Mouse (Mus musculus) monocyte, adult 2 months (primary cell): ENCODE data around the gene Ubb.
"Not testable (repeated sequence)": the region's sequence is repeated elsewhere in the genome, so short reads cannot be mapped to it uniquely, and the experiment has no call there.

Source experiments
- DNase-seq, 2 experiments: peaks; one replicate each; pipeline ENCODE4 v3.0.0; 2022; ENCODE audit warnings: low spot score in 2 of 2, low read depth in 1 of 2

Ubb gene

GRCm38 (mm10) chr11:62550727-62551225, at the start of gene Ubb:
TSS of gene Ubb (plus strand) at chr11:62551171.
- peak; percentile 96 to 97 for DNase-seq

DNA sequence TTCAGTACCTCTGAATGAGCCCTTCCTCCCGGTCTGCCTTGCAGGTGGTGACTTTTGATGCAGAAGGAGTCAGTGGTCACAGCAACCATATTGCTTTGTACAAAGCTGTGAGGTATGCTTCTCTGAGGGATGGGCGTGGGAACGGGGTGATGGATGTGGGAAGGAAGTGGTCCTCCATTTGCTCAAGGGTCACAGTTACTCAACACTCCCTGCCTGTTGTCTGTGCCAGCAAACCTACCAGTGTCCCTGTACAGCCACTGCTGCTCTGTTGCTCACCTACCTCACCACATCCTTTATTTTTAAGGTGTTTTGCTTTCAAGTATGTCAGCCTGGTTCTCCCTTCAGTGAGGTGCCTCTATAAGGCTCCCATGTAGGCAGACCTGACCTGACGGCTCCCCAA, 43.3 kb upstream of the Ubb start:
- no peak for DNase-seq

DNA sequence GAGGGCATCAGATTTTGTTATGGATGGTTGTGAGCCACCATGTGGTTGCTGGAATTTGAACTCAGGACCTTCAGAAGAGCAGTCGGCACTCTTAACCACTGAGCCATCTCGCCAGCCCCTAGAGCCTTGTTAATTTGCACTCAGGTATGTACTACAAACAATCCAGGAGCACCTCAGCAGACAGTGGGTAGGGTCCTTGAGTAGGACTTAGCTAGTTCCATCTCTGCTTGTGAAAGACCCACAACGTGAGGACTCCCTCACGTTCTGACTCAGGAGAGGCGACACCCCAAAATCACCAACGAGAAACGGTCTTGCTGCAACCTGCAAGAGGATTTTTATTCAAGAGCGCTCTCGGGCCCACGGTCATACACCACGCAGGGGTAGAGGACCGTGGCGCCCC, 42.6 kb upstream of the Ubb start:
- not testable (repeated sequence) for DNase-seq

DNA sequence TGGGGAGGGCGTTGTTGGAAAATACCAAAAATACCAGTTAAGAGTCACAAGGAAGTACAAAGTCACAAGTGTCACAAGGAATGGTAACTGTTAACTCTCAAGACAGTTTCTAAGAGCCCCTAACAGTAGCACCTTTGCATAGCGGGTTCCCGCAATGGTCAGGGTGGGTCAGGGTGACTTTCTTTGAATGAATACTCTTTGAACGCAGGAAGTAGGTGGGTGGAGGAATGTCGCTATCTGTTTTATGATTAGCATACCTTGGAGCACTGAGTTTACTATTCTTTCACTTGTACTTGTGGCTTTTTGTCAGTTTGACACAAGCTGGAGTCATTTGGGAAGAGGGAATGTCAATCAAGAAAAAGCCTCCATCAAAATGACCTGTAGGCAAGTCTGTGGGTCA, 42.2 kb upstream of the Ubb start:
- DNase-seq, result not testable (repeated sequence)

DNA sequence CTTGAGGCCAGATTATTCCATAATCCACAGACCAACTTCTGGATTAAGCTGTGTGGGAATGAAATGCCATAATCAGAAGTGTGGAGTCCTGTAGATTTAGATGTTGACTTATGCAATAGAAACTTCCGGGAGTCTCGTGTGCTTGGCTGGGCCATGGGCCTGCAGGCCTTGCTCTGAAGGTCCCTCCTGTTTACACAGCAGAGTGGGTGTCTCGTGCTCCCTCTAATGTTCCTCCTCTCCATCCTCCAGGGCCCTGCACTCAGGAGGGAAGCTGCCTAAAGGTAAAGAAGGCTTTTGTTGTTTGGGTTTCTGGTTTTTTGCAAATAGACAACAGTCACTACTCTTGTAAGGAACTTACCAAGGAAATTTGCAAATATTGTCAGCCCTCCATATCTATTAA, 41.4 kb upstream of the Ubb start:
- no peak for DNase-seq

DNA sequence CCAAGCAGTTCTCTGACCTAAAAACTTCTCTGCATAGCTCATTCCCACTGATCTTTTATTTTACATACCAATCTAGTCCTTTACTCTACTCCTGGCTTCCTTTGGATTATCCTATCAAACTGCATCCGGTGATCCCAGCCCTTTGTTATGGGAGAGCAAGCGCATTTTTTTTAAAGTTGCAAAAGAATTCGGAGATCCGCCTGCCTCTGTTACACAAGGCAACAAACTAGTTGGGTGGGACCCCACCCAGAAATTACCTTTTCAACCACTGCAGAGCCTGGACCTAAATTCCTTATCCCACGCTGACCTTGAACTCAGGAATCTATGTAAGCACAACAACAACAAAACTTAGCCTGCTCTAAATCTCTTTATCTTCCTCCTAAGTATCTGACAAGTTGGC, 40.0 kb upstream of the Ubb start:
- no peak for DNase-seq

DNA sequence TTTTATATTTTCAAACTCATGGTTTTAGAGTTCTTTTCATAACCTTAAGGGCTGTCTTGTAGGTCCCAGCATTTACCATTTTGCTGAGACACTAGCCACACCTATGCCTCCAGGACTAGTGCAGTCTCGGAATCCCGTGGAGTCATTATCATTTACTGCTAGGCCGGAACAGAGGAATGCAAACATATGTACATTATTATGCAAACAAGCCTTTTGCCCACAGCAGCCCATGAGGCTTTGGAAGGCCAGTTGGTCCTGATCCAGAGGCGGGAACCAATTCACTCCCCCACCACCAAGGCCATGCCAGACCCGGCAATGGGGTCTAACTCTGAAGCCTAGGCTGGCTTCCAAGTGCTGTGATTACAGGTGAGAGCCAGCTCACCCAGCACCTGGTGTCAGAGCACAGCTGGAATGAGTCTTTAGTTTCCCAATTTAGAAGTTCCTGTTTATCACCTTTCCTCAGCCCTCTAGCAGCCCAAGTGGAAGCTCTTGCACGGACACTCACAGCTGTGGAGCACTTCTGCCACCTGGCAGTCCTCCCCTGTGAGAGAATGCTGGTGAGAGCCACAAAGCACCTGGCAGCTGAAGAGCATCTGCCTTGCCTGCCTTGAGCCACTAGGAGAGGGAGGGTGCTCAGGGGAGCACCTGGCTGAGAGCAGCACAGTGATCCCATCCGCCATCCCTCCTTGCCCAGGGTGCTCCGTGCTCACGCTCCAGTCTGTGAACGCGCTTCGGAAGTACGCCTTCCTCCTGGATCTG, 39.3 kb upstream of the Ubb start:
- DNase-seq, result no peak

- DNase-seq, result no peak
Observed at GRCm38 (mm10) chr11:62512529-62513080, 38.4 kb upstream of the Ubb start.

DNA sequence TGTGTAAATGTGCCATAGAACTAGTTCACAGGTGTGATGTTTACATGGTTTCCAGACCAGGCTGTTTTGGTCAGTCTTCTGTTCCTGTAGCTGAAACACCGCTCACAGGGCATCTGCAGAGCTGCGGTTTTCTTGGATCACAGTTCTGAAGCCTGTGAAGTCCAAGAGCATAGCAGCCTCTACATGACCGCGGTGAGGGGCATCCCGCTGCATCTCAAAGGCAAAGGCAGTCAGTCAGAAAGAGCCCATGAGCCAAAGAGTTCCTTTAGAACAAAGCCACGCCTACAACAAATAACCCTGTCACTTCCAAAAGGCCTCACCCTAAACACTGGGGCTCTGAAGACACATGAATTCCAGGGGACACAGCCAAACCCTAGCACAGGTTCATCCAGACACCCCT, 37.7 kb upstream of the Ubb start:
- DNase-seq, result no peak

- no peak for DNase-seq
Observed at GRCm38 (mm10) chr11:62518991-62519390, 32.0 kb upstream of the Ubb start.

- DNase-seq, result no peak
Observed at GRCm38 (mm10) chr11:62522283-62522682, 28.7 kb upstream of the Ubb start.

- DNase-seq, result no peak
Observed at GRCm38 (mm10) chr11:62537089-62537488, 13.9 kb upstream of the Ubb start.

- DNase-seq, result no peak
Observed at GRCm38 (mm10) chr11:62537590-62537989, 13.4 kb upstream of the Ubb start.

DNA sequence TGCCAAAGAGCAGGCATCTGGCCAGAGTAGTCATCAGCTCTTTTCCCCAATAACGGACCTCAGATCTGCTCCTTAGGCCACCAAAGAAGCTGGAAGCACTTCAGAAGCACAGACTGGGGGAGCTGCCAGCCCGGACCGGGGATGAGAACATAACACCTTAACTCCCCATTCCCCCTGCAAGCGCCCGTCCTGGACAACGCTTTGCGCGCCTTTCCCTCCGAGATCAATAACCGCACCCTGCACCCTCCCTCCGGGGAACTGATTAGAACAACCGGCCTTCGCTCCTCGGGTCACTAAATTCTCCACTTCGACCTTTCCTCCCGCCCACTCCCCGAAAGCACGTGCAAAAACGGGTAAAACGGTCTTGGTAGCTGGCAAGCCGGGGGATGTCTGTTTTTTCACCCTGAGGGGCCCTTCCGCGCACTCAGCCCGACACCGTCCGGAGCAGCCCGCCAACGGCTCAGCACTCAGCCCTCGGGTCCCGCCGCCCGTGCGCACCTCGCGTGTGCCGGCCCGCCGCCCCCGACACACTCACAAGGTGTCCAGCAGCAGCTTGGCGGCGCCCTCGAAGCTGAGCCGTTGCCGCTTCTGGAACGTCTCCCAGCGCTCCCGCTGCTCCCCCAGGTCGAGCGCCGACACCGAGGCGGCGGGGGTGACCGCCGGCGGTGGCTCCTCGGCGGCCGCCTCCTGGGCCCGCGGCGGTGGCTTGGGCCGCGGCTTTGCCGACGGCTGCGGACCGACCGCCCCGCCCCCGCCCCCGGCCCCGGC, 12.5 kb upstream of the Ubb start:
- no peak for DNase-seq

DNA sequence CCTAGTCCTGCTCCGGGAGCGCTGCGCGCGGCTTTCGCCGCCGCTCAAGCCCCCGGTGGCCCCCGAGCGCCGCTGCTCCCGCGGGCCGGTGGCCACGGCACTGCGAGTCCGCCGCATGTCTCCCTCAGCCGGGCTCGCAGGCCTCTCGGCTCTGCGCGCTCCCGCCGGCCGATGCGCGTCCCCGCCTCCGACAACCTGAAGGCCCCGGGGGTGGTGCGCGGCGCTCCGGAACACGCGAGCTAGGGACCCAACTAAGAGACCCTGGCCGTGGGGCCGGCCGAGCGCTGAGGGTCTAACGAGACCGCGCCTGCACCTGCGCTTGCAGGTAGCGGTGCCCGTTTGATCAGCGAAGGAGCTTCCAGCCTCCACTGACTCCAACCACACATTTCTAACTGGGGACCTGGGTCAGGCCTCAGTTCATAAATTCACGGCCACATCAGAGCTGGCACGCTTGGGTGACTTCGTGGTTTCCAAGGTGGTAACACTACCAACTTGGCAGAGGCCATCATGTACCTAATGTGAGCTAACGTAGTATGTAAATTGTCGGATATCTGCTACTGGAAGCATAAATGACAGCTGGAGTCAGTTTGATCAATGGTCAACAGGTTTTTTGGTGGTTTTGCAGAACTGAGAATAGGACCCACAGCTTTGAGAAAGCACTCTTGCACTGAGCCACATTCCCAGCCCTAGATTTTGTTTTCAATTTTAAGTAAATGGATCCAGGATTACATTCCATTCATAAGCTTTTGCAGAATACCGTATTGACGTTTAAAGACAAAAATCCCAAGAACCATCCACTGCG, 11.7 kb upstream of the Ubb start, which contains the start of gene Cenpv:
Gene Cenpv, minus strand, starts transcription at position 173 of the 802 bp plus-strand sequence.
- no peak for DNase-seq

DNA sequence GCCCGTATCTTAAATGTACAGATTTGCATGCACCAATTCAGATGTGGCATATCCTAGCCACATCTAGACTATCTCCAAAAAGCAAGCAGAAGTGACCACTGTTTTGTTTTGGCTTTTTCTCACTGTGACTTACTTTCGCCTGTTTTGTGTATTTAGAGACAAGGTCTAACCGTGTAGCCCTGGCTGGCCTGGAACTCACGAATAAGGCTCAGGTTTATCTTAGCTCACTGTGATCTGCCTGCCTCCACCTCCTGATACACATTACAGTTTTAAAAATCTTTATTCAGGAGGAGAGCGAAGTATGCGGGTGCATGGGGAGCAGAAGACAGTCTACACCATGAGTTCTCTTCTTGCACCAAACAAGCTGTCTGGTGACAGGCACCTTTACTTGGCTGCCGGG, 10.8 kb upstream of the Ubb start:
- DNase-seq, result no peak

DNA sequence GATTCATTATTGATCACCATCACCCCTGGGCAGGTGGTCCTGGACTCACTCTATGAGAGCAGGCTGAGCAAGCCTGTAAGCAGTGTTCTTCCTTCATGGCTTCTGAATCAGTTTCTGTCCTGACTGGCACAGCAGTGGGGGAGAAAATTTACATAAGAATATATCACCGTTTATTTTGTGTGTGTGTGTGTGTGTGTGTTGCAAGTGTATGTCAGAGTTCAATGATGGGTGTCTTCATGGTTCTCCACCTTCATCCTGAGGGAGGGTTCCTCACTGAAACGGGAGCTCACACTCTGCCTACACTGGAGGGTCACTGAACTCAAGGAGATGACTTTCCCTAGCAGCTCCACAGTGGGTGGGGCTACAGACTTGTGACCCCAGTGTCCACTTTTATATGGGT, 10.0 kb upstream of the Ubb start:
- DNase-seq, result no peak

GRCm38 (mm10) chr11:62541581-62541980, 9.4 kb upstream of the Ubb start:
- DNase-seq, result no peak

DNA sequence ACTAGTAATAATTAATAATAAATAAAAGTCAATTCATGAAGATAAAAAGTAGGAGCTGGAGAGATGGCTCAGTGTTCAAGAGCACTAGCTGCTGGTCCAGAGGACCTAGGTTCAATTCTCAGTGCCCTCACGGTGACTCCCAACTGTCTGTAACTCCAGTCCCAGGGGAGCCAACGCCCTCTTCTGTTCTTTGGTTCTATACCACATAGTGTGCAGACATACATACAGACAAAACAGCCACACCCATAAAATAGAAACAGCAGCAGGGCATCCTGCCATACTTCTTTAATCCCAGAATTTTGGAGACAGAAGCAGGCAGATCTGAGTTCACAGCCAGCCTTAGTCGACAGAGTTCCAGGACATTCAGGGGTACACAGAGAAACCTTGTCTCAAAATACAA, 7.0 kb upstream of the Ubb start:
- no peak for DNase-seq

- DNase-seq, result peak; percentile 28 to 43
Observed at GRCm38 (mm10) chr11:62549782-62550181, 1.2 kb upstream of the Ubb start.

DNA sequence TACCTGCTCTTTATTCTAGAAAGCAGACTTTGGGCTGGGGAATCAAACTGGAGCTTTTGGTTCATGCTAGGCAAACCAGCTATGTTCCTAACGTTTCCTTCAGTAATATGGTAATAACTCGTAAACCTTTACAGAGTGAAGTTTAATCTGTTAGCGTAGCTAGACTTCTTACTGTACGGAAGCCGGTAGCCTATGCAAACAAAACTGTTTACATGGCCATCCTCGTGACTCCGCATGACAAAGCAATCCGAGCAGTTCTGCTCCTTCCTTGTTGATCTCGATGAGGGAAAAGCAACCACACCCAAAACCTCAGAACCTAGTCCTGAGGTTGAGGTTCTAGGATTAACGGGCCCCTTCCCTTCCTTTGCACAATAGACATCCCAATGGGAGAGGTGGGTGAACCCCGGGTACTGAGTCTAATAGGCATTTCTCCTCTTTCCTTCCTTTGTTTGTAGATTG, 715 bp upstream of the Ubb start:
- DNase-seq, result peak; percentile 71 to 80
